Mouse (Mus musculus) heart, postnatal 10 days (tissue): Measurements from ENCODE around the gene Pde9a. TPM values are rescaled to one million over a fixed set of nuclear protein-coding genes. Genes with fewer than 3 reads are reported as not detected.
A peak's percentile ranks its signal among the peaks of the same experiment; 100 is the strongest.

Source experiments
- DNase-seq, 2 experiments: peaks; one replicate each; pipeline ENCODE4 v3.0.0; 2021
- intact Hi-C: fragments of 180-260 bp; cut with DNase I; formaldehyde crosslinking; loops from one replicate; pipeline ENCODE4 v1.15.1; 2025
- total RNA-seq, 2 experiments: library from RNA; stranded (reverse); gene quantifications; 2 replicates each; pipeline ENCODE4 v1.2.3; 2021

Gene Pde9a
- total RNA-seq, 2 experiments from 2014 or later = 6.8 to 9.2 TPM

- no peak for DNase-seq
- intact Hi-C loops = no loop called here
Observed at GRCm38 (mm10) chr17:31502261-31502927, 116.4 kb downstream of the Pde9a start.

DNA sequence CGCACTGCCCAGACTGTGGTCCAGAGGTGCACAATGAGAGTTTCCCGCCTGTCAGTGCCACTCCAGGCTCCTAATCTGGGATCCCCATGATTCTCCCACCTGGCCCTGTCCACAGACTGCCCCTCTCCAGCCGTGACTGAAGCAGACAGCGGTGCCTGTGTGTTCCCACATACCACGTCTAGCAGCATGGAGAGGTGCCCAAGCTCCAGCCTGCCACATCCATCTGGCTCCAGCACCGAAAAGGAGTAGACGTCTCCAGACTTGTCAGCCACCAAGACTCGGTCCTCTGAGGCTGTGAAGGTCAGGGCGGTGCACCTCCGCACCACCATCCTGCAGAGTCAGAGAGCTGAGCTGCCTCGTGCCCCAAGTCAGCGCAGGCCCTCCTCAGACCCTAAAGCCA lies 117.3 kb downstream of the Pde9a start:
- intact Hi-C loops = no loop called here

GRCm38 (mm10) chr17:31503936-31504335 lies 117.9 kb downstream of the Pde9a start:
- intact Hi-C loops = no loop called here

More for the DNA sequence above, 117.3 kb downstream of the Pde9a start:
- no peak for DNase-seq

GRCm38 (mm10) chr17:31505013-31505412 lies 119.0 kb downstream of the Pde9a start:
- intact Hi-C loops = no loop called here
- no peak for DNase-seq

More at GRCm38 (mm10) chr17:31503936-31504335, 117.9 kb downstream of the Pde9a start:
- DNase-seq = no peak

GRCm38 (mm10) chr17:31506282-31506681 lies 120.3 kb downstream of the Pde9a start:
- intact Hi-C loops = no loop called here
- no peak for DNase-seq

DNA sequence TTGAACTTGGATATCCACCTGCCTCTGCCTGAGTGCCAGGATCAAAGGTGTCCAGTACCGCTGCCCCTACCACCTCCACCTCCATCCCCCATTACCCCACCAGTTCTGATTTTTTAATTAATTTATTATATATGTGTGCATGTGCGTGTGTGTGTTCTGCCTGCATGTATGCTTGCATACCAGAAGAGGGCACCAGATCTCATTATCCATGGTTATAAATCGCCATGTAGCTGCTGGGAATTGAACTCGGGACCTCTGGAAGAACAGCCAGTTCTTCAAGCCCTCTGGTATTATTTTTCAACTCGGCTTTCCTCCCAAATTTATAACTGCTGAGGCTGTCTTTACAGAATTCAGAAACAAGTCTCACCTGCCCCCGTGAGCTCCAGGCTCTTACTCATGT lies 124.9 kb downstream of the Pde9a start:
- no peak for DNase-seq
- intact Hi-C loops = loop anchor here (5.0 kb wide), 1 partner anchor 146 kb away; the partner anchor contains the start of gene U2af1

DNA sequence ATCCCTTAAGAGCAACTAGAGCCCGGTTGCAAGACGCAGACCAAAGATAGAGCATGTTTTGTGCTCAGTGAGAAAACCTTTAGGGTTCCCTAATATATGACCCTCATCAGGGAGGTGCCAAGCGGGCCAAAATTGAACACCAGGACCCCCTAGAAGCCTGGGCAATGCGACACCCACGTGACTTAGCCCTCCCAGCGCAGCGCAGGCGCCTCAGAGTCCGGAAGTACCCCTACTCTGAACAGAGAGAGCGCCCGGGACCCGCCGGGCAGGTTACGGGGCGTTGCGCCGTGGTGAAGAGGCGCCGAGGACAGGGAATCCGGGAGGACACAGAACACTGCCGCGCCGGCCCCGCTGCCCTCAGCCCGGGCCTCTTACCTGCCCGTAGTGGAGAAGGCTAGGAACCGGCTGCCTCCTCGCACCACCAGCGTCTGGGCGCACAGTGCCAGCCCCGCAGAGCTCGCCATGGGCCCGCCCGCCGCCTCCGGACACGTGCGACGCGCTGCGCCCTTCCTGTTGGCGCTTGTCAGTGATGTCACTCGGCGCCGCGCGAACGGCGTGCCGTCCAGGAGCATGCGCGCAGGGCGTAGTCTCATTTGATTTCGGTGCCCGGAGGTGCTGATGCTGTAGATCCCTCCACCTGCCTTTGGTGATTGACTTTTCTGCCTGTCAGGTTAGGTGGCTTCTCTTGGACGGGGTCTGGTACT lies 125.9 kb downstream of the Pde9a start:
- peak; percentile 89 to 90 for DNase-seq
- intact Hi-C loops = loop anchor here (5.0 kb wide), 1 partner anchor 145 kb away; the partner anchor contains the start of gene U2af1

- intact Hi-C loops = loop anchor here (5.0 kb wide), 1 partner anchor 145 kb away; the partner anchor contains the start of gene U2af1
Observed at GRCm38 (mm10) chr17:31512593-31512992, 126.6 kb downstream of the Pde9a start.

DNA sequence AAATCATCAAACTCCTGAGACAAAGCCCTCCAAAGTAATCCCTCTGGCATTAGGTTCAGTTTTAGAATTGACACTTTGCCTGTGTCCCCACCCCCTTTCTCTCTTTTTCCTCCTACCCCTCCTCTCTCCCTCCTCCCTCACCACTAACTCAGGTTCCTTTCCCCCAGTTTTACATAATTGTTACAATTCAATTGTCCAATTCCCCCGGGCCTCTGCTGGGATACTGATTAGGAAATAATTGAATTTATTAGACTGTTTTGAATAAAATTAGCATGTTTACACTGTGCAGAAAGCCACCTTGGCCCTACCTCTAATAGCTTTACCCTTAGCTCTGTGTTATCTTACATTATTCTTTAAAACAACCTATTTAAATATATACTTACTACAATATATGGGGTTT lies 128.7 kb downstream of the Pde9a start:
- no peak for DNase-seq
- intact Hi-C loops = loop anchor here (5.0 kb wide), 1 partner anchor 143 kb away; the partner anchor contains the start of gene U2af1

More at GRCm38 (mm10) chr17:31512593-31512992, 126.6 kb downstream of the Pde9a start:
- DNase-seq = no peak

DNA sequence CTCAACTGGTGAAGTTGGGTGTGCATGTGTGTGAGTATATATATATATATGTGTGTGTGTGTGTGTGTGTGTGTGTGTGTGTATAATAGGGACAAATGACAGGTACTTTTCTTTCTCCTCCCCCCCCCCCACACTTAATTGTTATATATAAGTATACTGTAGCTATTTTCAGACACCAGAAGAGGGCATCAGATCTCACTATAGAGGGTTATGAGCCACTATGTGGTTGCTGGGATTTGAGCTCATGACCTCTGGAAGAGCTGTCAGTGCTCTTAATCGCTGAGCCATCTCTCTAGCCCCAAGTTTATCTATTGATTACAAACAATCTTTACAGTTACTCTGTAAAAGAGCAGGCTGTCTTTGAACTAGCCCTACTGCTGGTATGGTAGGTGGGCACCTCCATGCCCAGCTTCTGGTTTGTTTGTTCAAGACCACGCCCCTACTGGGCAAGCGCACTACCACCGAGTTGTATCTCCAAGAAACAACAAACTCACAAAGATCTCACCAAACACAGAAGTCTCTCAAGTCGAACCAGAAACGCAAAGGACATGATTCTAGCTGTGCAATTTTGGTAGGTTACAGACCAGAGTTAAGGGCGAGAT lies 133.4 kb downstream of the Pde9a start:
- intact Hi-C loops = no loop called here
- DNase-seq = no peak

DNA sequence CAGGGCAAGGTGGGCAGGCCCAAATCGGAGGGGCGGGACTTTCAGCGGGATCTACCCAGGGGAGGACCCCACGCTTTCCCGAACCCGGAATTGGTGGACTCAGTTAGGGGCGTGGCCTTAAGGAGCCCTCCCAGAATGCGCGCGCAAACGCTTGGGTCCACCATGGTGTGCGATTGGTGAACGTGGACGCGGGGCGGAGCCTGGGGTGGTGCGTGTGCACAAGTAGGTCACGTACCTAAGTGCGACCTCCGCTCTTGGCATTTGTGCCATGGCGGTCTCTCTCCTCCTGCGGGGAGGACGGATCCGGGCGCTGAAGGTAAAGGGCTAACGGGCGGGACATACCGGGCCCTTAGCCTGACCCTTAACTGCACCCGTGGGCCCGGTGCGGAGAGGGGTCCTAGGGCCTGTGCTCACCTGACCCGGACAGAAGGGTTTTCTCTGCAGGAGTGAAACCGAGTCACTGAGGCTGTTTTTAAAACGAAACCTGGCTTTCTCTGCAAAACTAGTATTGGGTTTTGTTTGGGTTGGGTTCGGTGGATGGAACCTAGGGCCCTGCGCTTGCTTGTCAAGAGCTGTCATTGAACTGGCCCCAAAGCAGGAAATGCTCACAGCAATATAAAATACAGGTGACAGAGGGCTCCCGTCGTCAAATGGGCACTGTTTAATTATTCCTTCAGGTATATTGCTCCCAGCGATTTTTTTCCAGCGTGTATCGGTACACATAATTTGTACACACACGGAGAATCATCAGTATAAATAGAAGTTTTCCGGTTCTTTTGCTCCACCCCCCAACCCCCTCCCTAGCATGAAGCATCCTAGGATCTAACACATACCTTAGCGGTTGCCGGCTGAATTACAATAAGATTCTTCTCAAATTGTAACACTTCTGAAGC lies 134.2 kb downstream of the Pde9a start, which contains the start of the genes Wdr4 and Ndufv3:
Wdr4 (minus strand) TSS at position 35 of the 893 bp plus-strand sequence.
Ndufv3 (plus strand) TSS at position 170 of the 893 bp plus-strand sequence.
- DNase-seq = peak; percentile 99 to 100
- intact Hi-C loops = loop anchor here (2.0 to 10.0 kb wide), 2 partner anchors 45 to 515 kb away; partner anchors contain the start of genes Hsf2bp, Pknox1 and Rrp1b

- intact Hi-C loops = loop anchor here (2.0 to 10.0 kb wide), 2 partner anchors 44 to 514 kb away; partner anchors contain the start of genes Hsf2bp, Pknox1 and Rrp1b
- DNase-seq = peak; percentile 75 to 78
Observed at GRCm38 (mm10) chr17:31520895-31521294, 134.9 kb downstream of the Pde9a start.

DNA sequence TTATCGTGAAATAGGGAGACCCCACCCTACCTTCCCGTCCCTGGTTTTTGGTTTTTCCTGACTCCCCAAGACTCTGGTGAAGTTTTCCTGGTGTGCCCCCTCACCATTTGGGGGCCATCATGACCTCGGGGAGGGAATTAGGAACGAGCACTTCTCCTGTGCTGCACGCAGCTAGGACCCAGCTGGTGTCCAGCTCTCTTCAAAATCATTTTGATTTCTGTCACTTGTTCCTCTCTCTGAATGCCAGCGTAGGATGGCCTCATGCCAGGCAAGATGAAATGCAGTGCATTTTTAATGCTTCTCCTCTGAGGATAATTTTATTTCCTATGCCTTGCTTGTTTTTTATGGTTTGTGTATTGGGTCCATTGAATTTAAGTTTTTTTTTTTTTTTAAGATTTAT lies 135.9 kb downstream of the Pde9a start:
- no peak for DNase-seq
- intact Hi-C loops = loop anchor here (2.0 to 10.0 kb wide), 2 partner anchors 43 to 513 kb away; partner anchors contain the start of genes Hsf2bp, Pknox1 and Rrp1b

GRCm38 (mm10) chr17:31525114-31525513 lies 139.1 kb downstream of the Pde9a start:
- intact Hi-C loops = loop anchor here (10.0 kb wide), 1 partner anchor 510 kb away; the partner anchor contains the start of genes Hsf2bp and Rrp1b
- no peak for DNase-seq

DNA sequence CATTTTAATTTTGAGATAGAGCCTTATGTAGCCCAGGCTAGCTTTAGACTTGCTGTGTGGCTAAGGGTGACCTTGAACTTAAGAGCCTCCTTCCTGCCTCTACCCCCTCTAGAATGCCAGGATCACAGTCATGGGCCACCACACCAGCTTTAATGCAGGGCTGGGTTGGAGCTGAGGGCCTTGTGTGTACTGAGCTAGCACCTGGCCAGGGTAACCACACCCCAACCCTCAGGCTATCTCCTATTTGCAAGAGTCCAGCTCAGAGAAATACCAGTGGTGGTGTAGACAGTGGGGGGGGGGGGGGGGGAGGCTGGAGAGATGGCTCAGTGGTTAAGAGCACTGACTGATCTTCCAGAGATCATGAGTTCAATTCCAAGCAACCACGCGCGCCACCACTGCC lies 139.8 kb downstream of the Pde9a start:
- intact Hi-C loops = loop anchor here (10.0 kb wide), 1 partner anchor 509 kb away; the partner anchor contains the start of genes Hsf2bp and Rrp1b
- no peak for DNase-seq

Other genes with a start within 250 kb of the Pde9a start
- gene Tff2, start 241.9 kb upstream of the Pde9a start, total RNA-seq = not detected
- not detected for gene Tff1, start 220.9 kb upstream of the Pde9a start, total RNA-seq
- gene Tmprss3, start 187.2 kb upstream of the Pde9a start, total RNA-seq = not detected
- under 1 TPM; 0.43 to 0.62 TPM for gene Ubash3a, start 178.3 kb upstream of the Pde9a start, total RNA-seq
- 1 to 10 TPM; 1.2 to 1.7 TPM for gene Rsph1, start 108.8 kb upstream of the Pde9a start, total RNA-seq
- 10 to 100 TPM; 10.6 TPM for gene Slc37a1, start 99.4 kb upstream of the Pde9a start, total RNA-seq
- gene Wdr4, start 133.8 kb downstream of the Pde9a start, total RNA-seq = 10 to 100 TPM; 11.8 to 11.9 TPM
- gene Ndufv3, start 133.9 kb downstream of the Pde9a start, total RNA-seq = 1,000 to 10,000 TPM; 1,163 to 1,168 TPM
- gene Pknox1, start 178.5 kb downstream of the Pde9a start, total RNA-seq = 10 to 100 TPM; 13.5 to 16.2 TPM